Mouse (Mus musculus) macrophage (primary cell): ENCODE data around the gene Trpv3. TPM values are rescaled to one million over a fixed set of nuclear protein-coding genes. Genes with fewer than 3 reads are reported as not detected.

Experiments used
- H3K27ac ChIP-seq: fragments of 350-480 bp; formaldehyde crosslinking; 2 replicates; pipeline ENCODE4 v1.9.0; 2021
- H3K36me3 ChIP-seq: fragments of 350-480 bp; formaldehyde crosslinking; 2 replicates; pipeline ENCODE4 v1.9.0; 2021; ENCODE audit errors: inconsistent target
- H3K4me3 ChIP-seq: fragments of 350-480 bp; formaldehyde crosslinking; 2 replicates; pipeline ENCODE4 v1.9.0; 2021; ENCODE audit errors: inconsistent target
- H3K79me2 ChIP-seq: fragments of 350-480 bp; formaldehyde crosslinking; 2 replicates; pipeline ENCODE4 v1.9.0; 2021; ENCODE audit errors: inconsistent target
- WGBS: methylation state at CpG from one replicate; pipeline ENCODE4 v1.1.7; 2026; ENCODE audit warnings: inconsistent platforms; ENCODE audit not compliant: missing documents; 5-methylcytosine and 5-hydroxymethylcytosine counted together
- polyA plus RNA-seq: library from polyadenylated mRNA; stranded (reverse); fragments of 250-400 nt; gene quantifications from 3 replicates; pipeline ENCODE4 v1.2.4, GENCODE M21; 2018; ENCODE audit warnings: inconsistent platforms
- total RNA-seq, 78 experiments: library from RNA; depleted of rRNA; stranded (reverse); fragments of 250-400 nt; gene quantifications; 1 replicate in 9 of 78; 2 replicates in 24 of 78; 3 replicates in 43 of 78; 4 replicates in 2 of 78; pipeline ENCODE4 v1.2.4; 2018; ENCODE audit warnings: inconsistent platforms in 56 of 78

Gene Trpv3
- total RNA-seq (2018; cell fraction: chromatin; rRNA removed), result not detected
- not detected for total RNA-seq (2018; cell fraction: cytosol; rRNA removed)
- total RNA-seq (2018; cell fraction: nucleus; rRNA removed), result not detected
- polyA plus RNA-seq, result not detected in 3 replicates

GRCm38 (mm10) chr11:73267267-73267666 is at the start of gene Trpv3:
TSS of gene Trpv3 (plus strand) at chr11:73267388.
- no peaks in the 10 kb centered on the region for H3K79me2 ChIP-seq
- 87% methylated on average over 7 of the region's 7 CpGs for WGBS
- no peaks in the 10 kb centered on the region for H3K36me3 ChIP-seq
- H3K4me3 ChIP-seq, result no peak within 1 kb of the TSS
- H3K27ac ChIP-seq, result no peak within 1 kb of the TSS

- no peaks in the 10 kb centered on the region for H3K36me3 ChIP-seq
- H3K27ac ChIP-seq, result no peak overlapping the region
- H3K4me3 ChIP-seq, result no peak overlapping the region
- 88% methylated on average over 2 of the region's 2 CpGs for WGBS
- H3K79me2 ChIP-seq, result no peaks in the 10 kb centered on the region
These were observed 47.5 kb upstream of the Trpv3 start for GRCm38 (mm10) chr11:73219671-73220070.

- no peaks in the 10 kb centered on the region for H3K79me2 ChIP-seq
- H3K36me3 ChIP-seq, result no peaks in the 10 kb centered on the region
- H3K4me3 ChIP-seq, result no peak overlapping the region
- 100% methylated on average over 1 of the region's 1 CpGs for WGBS
- no peak overlapping the region for H3K27ac ChIP-seq
These were observed 46.5 kb upstream of the Trpv3 start for GRCm38 (mm10) chr11:73220651-73221050.

- Histone ChIP-seq H3K79me2 (no peaks in the 10 kb centered on the region), H3K4me3 (no peak overlapping the region), H3K27ac (no peak overlapping the region), H3K36me3 (no peaks in the 10 kb centered on the region)
- 61% methylated on average over 5 of the region's 5 CpGs for WGBS
These were observed 44.3 kb upstream of the Trpv3 start for GRCm38 (mm10) chr11:73222846-73223245.

- Histone ChIP-seq H3K27ac (no peak overlapping the region), H3K36me3 (no peaks in the 10 kb centered on the region), H3K4me3 (no peak overlapping the region), H3K79me2 (no peaks in the 10 kb centered on the region)
- WGBS, result 86% methylated on average over 2 of the region's 2 CpGs
These were observed 43.2 kb upstream of the Trpv3 start for GRCm38 (mm10) chr11:73223966-73224365.

- WGBS, result 90% methylated on average over 6 of the region's 6 CpGs
- Histone ChIP-seq H3K4me3 (no peak overlapping the region), H3K27ac (no peak overlapping the region), H3K79me2 (no peaks in the 10 kb centered on the region), H3K36me3 (no peaks in the 10 kb centered on the region)
These were observed 41.3 kb upstream of the Trpv3 start for GRCm38 (mm10) chr11:73225856-73226255.

- H3K27ac ChIP-seq, result no peak overlapping the region
- H3K4me3 ChIP-seq, result no peak overlapping the region
- no peaks in the 10 kb centered on the region for H3K79me2 ChIP-seq
- WGBS, result 87% methylated on average over 5 of the region's 5 CpGs
- no peaks in the 10 kb centered on the region for H3K36me3 ChIP-seq
These were observed 38.3 kb upstream of the Trpv3 start for GRCm38 (mm10) chr11:73228881-73229280.

- Histone ChIP-seq H3K79me2 (no peaks in the 10 kb centered on the region), H3K4me3 (no peak overlapping the region), H3K36me3 (no peaks in the 10 kb centered on the region), H3K27ac (no peak overlapping the region)
- 81% methylated on average over 5 of the region's 5 CpGs for WGBS
These were observed 37.1 kb upstream of the Trpv3 start for GRCm38 (mm10) chr11:73230081-73230480.

GRCm38 (mm10) chr11:73232513-73232912 is 34.7 kb upstream of the Trpv3 start:
- Histone ChIP-seq H3K27ac (no peak overlapping the region), H3K79me2 (no peaks in the 10 kb centered on the region), H3K36me3 (no peaks in the 10 kb centered on the region), H3K4me3 (no peak overlapping the region)
- 43% methylated on average over 2 of the region's 2 CpGs for WGBS

- Histone ChIP-seq H3K4me3 (no peak within 1 kb of the TSS), H3K27ac (no peak within 1 kb of the TSS), H3K36me3 (no peaks in the 10 kb centered on the region), H3K79me2 (no peaks in the 10 kb centered on the region)
- WGBS, result 90% methylated on average over 5 of the region's 5 CpGs
These were observed 33.2 kb upstream of the Trpv3 start, which contains the start of gene Trpv1 for GRCm38 (mm10) chr11:73233992-73234391. TSS of gene Trpv1 (plus strand) at chr11:73234292.

GRCm38 (mm10) chr11:73235990-73236701 is 31.0 kb upstream of the Trpv3 start:
- no peaks in the 10 kb centered on the region for H3K36me3 ChIP-seq
- H3K79me2 ChIP-seq, result no peaks in the 10 kb centered on the region
- no peak overlapping the region for H3K27ac ChIP-seq
- 45% methylated on average over 5 of the region's 5 CpGs for WGBS
- no peak overlapping the region for H3K4me3 ChIP-seq

GRCm38 (mm10) chr11:73236731-73237130 is 30.5 kb upstream of the Trpv3 start:
- 95% methylated on average over 2 of the region's 3 CpGs for WGBS
- Histone ChIP-seq H3K4me3 (no peak overlapping the region), H3K79me2 (no peaks in the 10 kb centered on the region), H3K27ac (no peak overlapping the region), H3K36me3 (no peaks in the 10 kb centered on the region)

GRCm38 (mm10) chr11:73242199-73242598 is 25.0 kb upstream of the Trpv3 start:
- Histone ChIP-seq H3K4me3 (no peak overlapping the region), H3K36me3 (no peaks in the 10 kb centered on the region), H3K79me2 (no peaks in the 10 kb centered on the region), H3K27ac (no peak overlapping the region)
- 91% methylated on average over 6 of the region's 6 CpGs for WGBS

- no peak overlapping the region for H3K4me3 ChIP-seq
- no peak overlapping the region for H3K27ac ChIP-seq
- H3K79me2 ChIP-seq, result no peaks in the 10 kb centered on the region
- no peaks in the 10 kb centered on the region for H3K36me3 ChIP-seq
- WGBS, result 81% methylated on average over 4 of the region's 4 CpGs
These were observed 24.4 kb upstream of the Trpv3 start for GRCm38 (mm10) chr11:73242777-73243176.

GRCm38 (mm10) chr11:73257362-73257945 is 9.7 kb upstream of the Trpv3 start:
- Histone ChIP-seq H3K36me3 (no peaks in the 10 kb centered on the region), H3K4me3 (no peak overlapping the region), H3K27ac (no peak overlapping the region), H3K79me2 (no peaks in the 10 kb centered on the region)
- 73% methylated on average over 4 of the region's 4 CpGs for WGBS
